Mouse (Mus musculus) heart, postnatal 14 days (tissue): ENCODE data around the gene Parva. TPM values are rescaled to one million over a fixed set of nuclear protein-coding genes. Genes with fewer than 3 reads are reported as not detected.

Experiments
- DNase-seq, 2 experiments: peaks; one replicate each; pipeline ENCODE4 v3.0.0; 2021 to 2022
- intact Hi-C: fragments of 180-260 bp; cut with DNase I; formaldehyde crosslinking; loops from one replicate; pipeline ENCODE4 v1.15.1; 2025
- total RNA-seq, 2 experiments: library from RNA; stranded (reverse); gene quantifications; 2 replicates each; pipeline ENCODE4 v1.2.3; 2021

Gene Parva
- total RNA-seq, 2 experiments from 2014 or later, result 69.1 to 69.4 TPM

GRCm38 (mm10) chr7:112466786-112467185, 39.5 kb downstream of the Parva start:
- intact Hi-C loops, result loop anchor here (5.0 kb wide), 1 partner anchor 196 kb away; no protein-coding TSS in a partner anchor

GRCm38 (mm10) chr7:112467687-112468111, 40.4 kb downstream of the Parva start:
- peak; percentile 71 to 76 for DNase-seq
- intact Hi-C loops, result loop anchor here (2.0 to 5.0 kb wide), 4 partner anchors 67 to 401 kb away; partner anchors contain the start of gene Tead1

More at GRCm38 (mm10) chr7:112466786-112467185, 39.5 kb downstream of the Parva start:
- no peak for DNase-seq

GRCm38 (mm10) chr7:112469817-112470216, 42.5 kb downstream of the Parva start:
- intact Hi-C loops, result loop anchor here (2.0 to 5.0 kb wide), 5 partner anchors 69 to 399 kb away; partner anchors contain the start of gene Tead1
- DNase-seq, result peak; percentile 82 to 87

GRCm38 (mm10) chr7:112471316-112471715, 44.0 kb downstream of the Parva start:
- intact Hi-C loops, result loop anchor here (5.0 kb wide), 1 partner anchor 91 kb away; no protein-coding TSS in a partner anchor
- DNase-seq, result peak; percentile 48 to 66

GRCm38 (mm10) chr7:112472024-112472707, 44.9 kb downstream of the Parva start:
- no peak for DNase-seq
- intact Hi-C loops, result loop anchor here (5.0 kb wide), 1 partner anchor 90 kb away; no protein-coding TSS in a partner anchor

GRCm38 (mm10) chr7:112472708-112473281, 45.5 kb downstream of the Parva start:
- intact Hi-C loops, result loop anchor here (5.0 kb wide), 1 partner anchor 90 kb away; no protein-coding TSS in a partner anchor
- no peak for DNase-seq

- no peak for DNase-seq
- intact Hi-C loops, result loop anchor here (5.0 kb wide), 1 partner anchor 88 kb away; no protein-coding TSS in a partner anchor
These were observed 46.5 kb downstream of the Parva start for GRCm38 (mm10) chr7:112473649-112474435.

- peak; percentile 71 to 74 for DNase-seq
- intact Hi-C loops, result no loop called here
These were observed 51.8 kb downstream of the Parva start for GRCm38 (mm10) chr7:112479116-112479515.

GRCm38 (mm10) chr7:112481031-112481430, 53.7 kb downstream of the Parva start:
- intact Hi-C loops, result no loop called here
- no peak for DNase-seq

- DNase-seq, result no peak
- intact Hi-C loops, result no loop called here
These were observed 55.3 kb downstream of the Parva start for GRCm38 (mm10) chr7:112482572-112482971.

- intact Hi-C loops, result no loop called here
- DNase-seq, result no peak
These were observed 56.1 kb downstream of the Parva start for GRCm38 (mm10) chr7:112483382-112483781.

GRCm38 (mm10) chr7:112490825-112491224, 63.5 kb downstream of the Parva start:
- intact Hi-C loops, result no loop called here
- DNase-seq, result no peak

- DNase-seq, result no peak
- intact Hi-C loops, result no loop called here
These were observed 64.4 kb downstream of the Parva start for GRCm38 (mm10) chr7:112491737-112492136.

- no peak for DNase-seq
- intact Hi-C loops, result no loop called here
These were observed 68.6 kb downstream of the Parva start for GRCm38 (mm10) chr7:112495950-112496349.

- DNase-seq, result no peak
- intact Hi-C loops, result no loop called here
These were observed 69.6 kb downstream of the Parva start for GRCm38 (mm10) chr7:112496921-112497320.

- no peak for DNase-seq
- intact Hi-C loops, result no loop called here
These were observed 71.4 kb downstream of the Parva start for GRCm38 (mm10) chr7:112498591-112499301.

GRCm38 (mm10) chr7:112499453-112500133, 72.3 kb downstream of the Parva start:
- intact Hi-C loops, result no loop called here
- DNase-seq, result peak in 1 of 2 experiments; percentile 13

GRCm38 (mm10) chr7:112500134-112500490, 72.8 kb downstream of the Parva start:
- no peak for DNase-seq
- intact Hi-C loops, result no loop called here

GRCm38 (mm10) chr7:112502050-112502809, 74.9 kb downstream of the Parva start:
- intact Hi-C loops, result no loop called here
- peak; percentile 23 to 38 for DNase-seq
